Mouse (Mus musculus): ENCODE results near the gene Slc2a13.

Gene Slc2a13

DNA sequence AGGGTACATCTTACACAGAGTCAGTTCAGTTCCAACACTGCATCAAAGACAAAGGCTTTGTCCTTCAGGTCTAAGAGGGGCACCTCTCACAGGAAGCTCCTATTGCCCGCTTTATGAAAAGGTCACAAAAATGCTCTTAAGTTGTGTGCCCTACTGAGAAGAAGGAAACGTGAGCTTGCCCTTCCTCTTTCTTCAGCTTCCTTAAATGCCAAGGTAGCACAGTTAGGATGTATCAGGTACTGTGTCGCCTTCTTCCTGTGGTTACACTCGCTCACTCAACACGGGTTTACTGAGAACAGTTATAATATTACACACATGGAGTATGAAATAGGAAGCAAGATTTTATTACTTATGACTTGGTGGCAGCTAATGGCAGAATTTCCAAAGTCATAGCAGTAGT, 335.8 kb downstream of the Slc2a13 start:
- no peaks in the 10 kb centered on the region for H3K36me3 ChIP-seq (ENCODE audit: insufficient read depth, low read length)
- no peak overlapping the region for H3K4me3 ChIP-seq (replicated peaks; ENCODE audit: low read length)
- H3K9me3 ChIP-seq (ENCODE audit: low read length), result no peaks in the 10 kb centered on the region
- no peak for TF ChIP-seq POU5F1 (IDR thresholded peaks at IDR 0.05; ENCODE audit: borderline replicate concordance, low read length)
- no peak for TF ChIP-seq CTCF (conservative IDR thresholded peaks at IDR 0.05; ENCODE audit: low read length)
- TF ChIP-seq NANOG (IDR thresholded peaks at IDR 0.05; ENCODE audit: borderline replicate concordance, low read length), result no peak
- H3K27me3 ChIP-seq (ENCODE audit: insufficient read depth, low read length), result no peaks in the 10 kb centered on the region
- H3K4me1 ChIP-seq (replicated peaks; ENCODE audit: low read depth, low read length), result no peaks in the 10 kb centered on the region
